In the genomic region with DNA sequence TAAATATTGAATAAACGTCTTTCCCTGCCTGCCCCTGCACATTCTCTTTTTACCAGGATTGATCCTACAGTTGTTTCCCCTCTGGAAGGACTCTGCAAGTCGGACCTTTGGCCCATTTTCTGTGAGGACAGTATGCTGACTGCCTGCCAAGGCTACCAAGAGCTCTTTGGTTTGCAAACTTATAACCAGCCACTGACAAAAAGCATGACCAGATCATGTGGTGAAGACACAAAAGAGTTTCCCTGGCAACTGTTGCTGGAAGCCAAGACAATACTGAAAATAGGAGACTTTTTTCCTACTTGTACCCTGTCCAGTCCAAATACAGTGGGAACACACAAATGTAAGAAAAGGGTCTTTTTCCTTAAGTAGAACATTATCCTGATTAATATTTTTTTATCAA, we compare ENCODE assay signal across 10 mouse cellular contexts.
A peak's percentile ranks its signal among the peaks of the same experiment; 100 is the strongest.
DNase-seq lines count a peak whose midpoint lies in the region; ATAC-seq and TF ChIP-seq lines count a peak whose summit lies in the region.
"Had no signal": no experiment of that assay in that cellular context is flagged by ENCODE, and none has a peak within 500 bp of the region (broad histone marks: within the 10 kb centered on the region; RNA-seq: fewer than 3 reads in every experiment).

No protein-coding gene starts in this region.

- H3K36me3 ChIP-seq in forebrain, postnatal 0 days (ENCODE audit: insufficient read depth) = peaks cover 15% of the 10 kb centered on the region; the same call in 1 of the 2 replicates
- peaks cover 8% of the 10 kb centered on the region for H3K36me3 ChIP-seq in forebrain, embryonic 15.5 days

- H3K4me1 ChIP-seq in forebrain, postnatal 0 days (ENCODE audit: insufficient read depth) = no peaks in the 10 kb centered on the region
- H3K4me1 ChIP-seq in forebrain, embryonic 15.5 days = peaks cover 7% of the 10 kb centered on the region; the same call in 1 of the 2 replicates

- H3K9me3 ChIP-seq in forebrain, postnatal 0 days (ENCODE audit: low read length) = no peaks in the 10 kb centered on the region
- no peaks in the 10 kb centered on the region for H3K9me3 ChIP-seq in forebrain, embryonic 15.5 days
- H3K9me3 ChIP-seq: heart, embryonic 15.5 days had no signal

- H3K4me2 ChIP-seq in forebrain, postnatal 0 days (ENCODE audit: low read depth) = no peak overlapping the region
- no peak overlapping the region for H3K4me2 ChIP-seq in forebrain, embryonic 15.5 days (replicated peaks)
- H3K4me2 ChIP-seq: heart, embryonic 15.5 days had no signal

- peak; percentile 68 for DNase-seq in forebrain, postnatal 0 days
- peak; percentile 70 for DNase-seq in adrenal gland, postnatal 14 days
- peak; percentile 83 to 84 for DNase-seq in heart, postnatal 10 days
- DNase-seq in kidney, postnatal 25 days = peak; percentile 80 to 92
- peak; percentile 55 for DNase-seq in lung, postnatal 25 days (ENCODE audit: low spot score)
- DNase-seq in thymus, postnatal 36 days = no peak

- H3K4me3 ChIP-seq in forebrain, postnatal 0 days (ENCODE audit: low read depth, low read length) = no peak overlapping the region
- H3K4me3 ChIP-seq in forebrain, embryonic 15.5 days = no peak overlapping the region
- H3K4me3 ChIP-seq: heart, embryonic 15.5 days had no signal

- no peak for TF ChIP-seq CTCF in forebrain, postnatal 0 days (IDR thresholded peaks at IDR 0.05; ENCODE audit: low read depth)

- H3K9ac ChIP-seq in forebrain, postnatal 0 days = no peak overlapping the region
- no peak overlapping the region for H3K9ac ChIP-seq in forebrain, embryonic 15.5 days (replicated peaks)
- H3K9ac ChIP-seq: heart, embryonic 15.5 days had no signal

- no peaks in the 10 kb centered on the region for H3K27me3 ChIP-seq in forebrain, postnatal 0 days (ENCODE audit: insufficient read depth, low read length)
- no peaks in the 10 kb centered on the region for H3K27me3 ChIP-seq in forebrain, embryonic 15.5 days
- H3K27me3 ChIP-seq: CH12.LX; heart, embryonic 15.5 days had no signal

- H3K27ac ChIP-seq in forebrain, postnatal 0 days (ENCODE audit: low read depth, low read length) = no peak overlapping the region
- no peak overlapping the region for H3K27ac ChIP-seq in forebrain, embryonic 15.5 days (replicated peaks)
- H3K27ac ChIP-seq: heart, embryonic 15.5 days had no signal

- intact Hi-C loops in heart, postnatal 10 days (cut with DNase I) = no loop called here

- 16% methylated on average over 2 of the region's 2 CpGs for WGBS in forebrain, postnatal 0 days
- WGBS in forebrain, embryonic 15.5 days = 32% methylated on average over 2 of the region's 2 CpGs

- ATAC-seq in forebrain, postnatal 0 days = peak; percentile 75
- ATAC-seq in forebrain, embryonic 15.5 days (replicated peaks) = no peak
- no peak for ATAC-seq in granulocyte monocyte progenitor cell, adult 5-6 weeks (replicated peaks; ENCODE audit: poor library complexity, severe bottlenecking)

Comparison
In these comparisons a context has a peak if more than half of its experiments do, and no peak if none do; other contexts are left out.
1. DNase-seq: peak in forebrain, postnatal 0 days (single experiment), adrenal gland, postnatal 14 days (single experiment), heart, postnatal 10 days (2 of 2), kidney, postnatal 25 days (2 of 2) and lung, postnatal 25 days (single experiment); none in thymus, postnatal 36 days (0 of 2).